Mouse (Mus musculus): ENCODE data around the gene Kcnj4.

Gene Kcnj4

DNA sequence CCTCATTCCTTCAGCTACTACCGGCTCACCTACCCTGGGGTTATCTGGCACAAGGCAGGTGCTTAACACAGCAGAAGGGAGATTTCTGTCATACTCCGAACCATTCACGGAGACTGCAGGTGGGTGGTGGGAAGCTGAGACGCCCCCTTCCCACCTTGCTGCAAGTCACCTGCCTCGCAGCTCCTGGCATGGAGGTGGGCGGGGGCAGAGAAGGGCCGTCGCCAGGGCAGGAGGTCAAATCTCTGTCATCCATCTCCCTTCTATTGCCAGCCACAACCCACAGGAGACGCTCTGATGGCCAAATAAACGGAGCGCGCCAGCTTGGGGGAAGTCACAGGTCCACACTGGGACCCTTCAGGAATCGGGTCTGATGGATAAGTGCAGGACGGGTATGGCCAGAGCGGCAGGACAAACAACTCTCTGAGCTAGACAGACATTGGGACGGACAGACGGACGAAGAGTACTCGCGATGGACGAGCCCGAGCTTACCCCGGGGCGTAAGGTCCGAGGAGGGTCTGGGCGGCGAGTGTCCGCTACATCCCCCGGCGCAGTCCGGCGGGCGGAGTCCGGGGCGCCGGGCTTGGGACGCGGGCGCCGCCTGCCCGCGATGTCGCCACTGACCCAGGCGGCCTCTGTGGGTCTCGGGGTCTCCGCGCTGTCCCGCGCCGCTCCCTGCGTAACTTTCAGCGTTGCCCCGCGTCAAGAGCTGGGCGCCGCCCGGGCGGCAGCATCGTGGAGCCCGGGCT lies at the start of gene Kcnj4:
TSS of gene Kcnj4 (minus strand) at position 535 of the 746 bp plus-strand sequence.
- no peak for DNase-seq

DNA sequence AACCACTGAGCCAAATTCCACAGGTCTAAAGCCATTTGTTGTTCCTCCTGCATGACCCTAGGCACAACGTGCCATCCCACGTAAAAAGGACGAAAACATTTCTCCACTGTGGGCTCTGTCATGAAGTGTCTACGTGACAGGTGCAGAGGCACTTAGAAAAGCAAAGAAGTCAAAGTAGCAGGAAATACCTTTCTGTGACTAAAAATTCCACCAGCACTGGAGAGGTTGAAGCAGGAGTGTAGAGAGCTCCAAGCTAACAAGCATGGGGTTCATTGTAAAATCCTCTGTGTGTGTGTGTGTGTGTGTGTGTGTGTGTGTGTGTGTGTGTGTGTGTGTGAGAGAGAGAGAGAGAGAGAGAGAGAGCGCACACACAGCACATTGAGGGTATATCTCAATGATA lies 47.5 kb upstream of the Kcnj4 start:
- no peak for DNase-seq

DNA sequence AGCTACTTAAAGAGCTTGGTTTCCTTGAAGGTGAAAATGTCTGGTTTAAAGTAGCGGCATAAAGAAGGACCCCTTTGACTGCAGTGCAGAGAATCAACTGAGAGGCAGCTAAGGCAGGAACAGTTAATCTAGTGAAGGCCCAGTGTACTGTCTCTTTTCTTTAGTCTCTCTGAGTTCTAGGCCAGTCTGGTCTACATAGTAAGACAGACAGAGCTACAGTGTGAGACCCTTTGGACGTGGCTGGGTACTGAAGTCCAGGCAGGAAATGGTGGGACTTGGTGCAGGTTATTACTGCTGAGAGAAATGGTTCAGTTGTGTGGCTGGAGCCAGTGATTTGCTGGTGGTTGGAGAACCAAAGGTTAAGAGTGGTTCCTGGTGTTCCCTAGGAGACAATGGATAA lies 43.2 kb upstream of the Kcnj4 start:
- DNase-seq, result no peak

DNA sequence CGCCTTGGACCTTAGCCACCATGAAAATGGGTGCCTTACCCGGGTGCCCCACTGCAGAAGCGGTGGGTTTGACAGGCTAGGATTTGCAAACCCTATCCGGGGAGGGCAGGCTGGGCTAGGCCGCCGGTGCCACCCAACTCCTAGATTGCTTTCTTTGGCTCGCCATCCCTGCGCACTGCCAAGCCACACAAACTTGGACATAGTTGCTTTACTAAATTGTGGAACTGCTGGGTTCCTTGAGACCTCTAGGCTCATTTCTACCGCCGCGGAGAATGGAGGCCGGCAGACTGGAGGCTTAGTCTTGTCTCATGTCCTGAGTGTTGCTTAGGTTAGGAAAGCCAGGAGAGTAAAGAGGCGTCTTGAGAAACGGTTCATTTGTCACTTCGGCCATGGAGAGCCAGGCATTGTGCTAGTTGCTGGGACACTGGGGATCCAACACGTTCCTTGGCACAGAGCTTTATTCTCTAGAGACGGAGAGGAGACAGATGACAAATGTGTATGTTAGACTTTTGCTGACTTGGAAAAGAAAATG lies 42.3 kb upstream of the Kcnj4 start:
- DNase-seq, result no peak

DNA sequence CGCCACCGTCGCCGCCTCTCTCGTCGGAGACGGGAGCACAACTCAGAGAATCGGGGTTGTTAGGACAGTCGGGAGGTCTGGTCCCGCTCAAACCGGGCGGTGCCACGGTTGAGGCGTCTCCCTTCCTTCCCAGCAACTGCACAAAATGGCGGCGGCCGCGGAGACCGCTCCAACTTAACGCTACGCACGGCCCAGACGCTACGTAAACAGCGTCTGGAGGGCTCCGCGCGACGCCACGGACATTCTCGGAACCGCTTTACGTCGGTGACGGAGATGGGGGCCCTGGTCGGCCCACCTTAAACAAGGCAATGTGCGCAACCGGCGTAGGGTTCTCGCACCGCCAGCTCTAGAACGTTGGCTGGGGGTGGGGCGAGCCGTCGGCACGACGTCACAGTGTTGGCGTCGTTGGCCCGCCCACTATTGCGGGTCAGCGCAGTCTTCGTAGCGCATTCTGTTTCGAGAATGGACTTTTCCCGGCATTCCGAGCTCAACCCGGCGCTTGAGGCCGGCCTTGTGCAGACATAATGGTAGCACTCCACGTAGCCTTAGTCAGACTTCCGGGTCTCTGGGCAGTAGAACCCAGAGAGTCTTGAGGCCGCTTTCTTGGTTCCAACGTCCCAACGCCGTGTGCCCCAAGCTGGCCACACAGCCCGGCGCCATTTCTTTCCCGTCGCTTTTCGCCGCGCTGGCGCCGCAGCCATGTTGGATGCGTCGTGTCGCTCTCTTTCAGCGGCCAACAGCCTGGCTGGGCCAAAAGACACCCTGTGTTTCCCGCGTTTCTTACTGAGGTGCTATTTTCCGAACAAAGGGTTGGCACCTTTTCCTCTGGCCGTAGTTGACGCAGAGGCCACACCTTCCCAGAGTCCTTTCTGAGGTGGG lies 41.6 kb upstream of the Kcnj4 start, which contains the start of gene Ddx17:
TSS of gene Ddx17 (minus strand) at position 332 of the 879 bp plus-strand sequence.
- peak; percentile 99 for DNase-seq

DNA sequence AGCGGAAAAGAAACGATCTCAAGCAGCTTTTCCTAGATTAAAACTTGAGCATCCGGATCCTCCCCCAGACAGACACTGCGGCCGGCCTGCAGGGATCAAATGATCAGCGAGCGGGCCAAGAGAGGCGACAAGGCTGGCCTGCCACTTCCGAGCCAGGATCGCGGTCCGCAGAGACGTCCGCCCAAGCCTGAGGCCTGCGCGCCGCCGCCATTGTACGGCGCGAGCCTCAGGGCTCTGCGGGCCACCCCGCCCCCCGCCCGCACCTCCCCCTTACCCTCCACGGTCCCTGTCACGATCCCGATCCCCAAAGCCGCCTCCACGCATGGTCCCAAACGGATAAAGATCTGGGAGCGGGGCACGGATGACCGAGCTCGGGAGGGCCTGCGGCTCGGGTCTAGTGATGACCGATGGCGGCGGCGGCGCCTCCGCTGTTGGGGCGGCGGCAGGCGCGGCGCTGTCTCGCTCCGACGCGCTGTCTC lies 40.9 kb upstream of the Kcnj4 start:
- no peak for DNase-seq

DNA sequence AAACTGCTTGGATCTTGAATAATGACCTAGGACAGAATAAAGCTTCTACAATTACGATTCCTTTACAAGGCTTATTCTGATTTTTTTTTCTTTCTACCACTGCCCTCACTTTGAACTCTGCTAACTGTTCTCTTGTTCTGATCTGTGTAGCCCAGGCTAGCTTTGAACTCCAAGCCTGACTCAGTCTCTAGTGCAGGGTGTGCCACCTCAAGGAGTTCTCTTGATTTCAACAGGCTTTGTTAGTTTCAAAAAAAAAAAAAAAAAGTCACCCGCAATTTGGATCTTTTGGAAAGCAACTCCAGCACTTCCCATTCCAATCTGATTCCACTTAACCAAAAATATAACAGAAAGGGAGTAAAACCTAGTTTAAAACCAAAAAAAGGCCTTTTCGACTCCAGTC lies 40.5 kb upstream of the Kcnj4 start:
- no peak for DNase-seq

DNA sequence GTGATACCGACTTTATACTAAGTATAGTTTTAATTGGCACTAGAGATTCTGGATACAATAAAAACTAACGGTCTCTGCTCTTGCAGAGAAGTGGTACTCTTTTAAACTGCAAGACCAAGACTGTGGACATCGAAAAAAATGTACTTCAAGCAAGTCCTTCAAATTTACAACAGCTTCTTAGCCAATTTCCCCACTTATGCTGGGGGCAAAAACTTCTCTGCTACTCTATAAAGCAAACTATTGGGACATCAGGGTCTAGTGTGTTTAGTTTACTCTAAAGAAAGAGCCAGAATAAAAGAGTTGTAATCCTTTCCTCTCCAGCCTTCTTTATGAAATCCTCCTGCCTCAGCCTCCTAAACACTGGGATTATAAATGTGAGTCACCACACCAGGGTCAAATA lies 38.9 kb upstream of the Kcnj4 start:
- DNase-seq, result no peak

DNA sequence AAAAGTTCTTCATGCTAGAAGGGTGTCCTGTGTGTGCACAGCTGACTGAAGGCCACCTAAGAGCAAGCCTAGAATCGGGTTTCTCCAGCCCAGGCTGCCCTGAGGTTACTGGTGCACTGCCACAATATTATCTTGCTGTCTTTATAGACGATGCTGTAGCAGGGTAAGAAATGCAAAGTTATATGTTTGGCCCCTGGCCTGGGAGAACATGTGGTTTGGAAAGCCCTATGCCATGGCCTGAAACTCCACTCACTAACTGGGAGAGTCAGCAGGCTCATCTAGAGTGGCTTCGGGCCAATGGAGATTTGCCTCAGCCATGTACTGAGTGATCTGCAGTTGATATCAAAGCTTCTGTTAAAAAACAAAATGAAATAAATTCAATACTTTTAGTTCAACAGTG lies 28.8 kb upstream of the Kcnj4 start:
- DNase-seq, result no peak

DNA sequence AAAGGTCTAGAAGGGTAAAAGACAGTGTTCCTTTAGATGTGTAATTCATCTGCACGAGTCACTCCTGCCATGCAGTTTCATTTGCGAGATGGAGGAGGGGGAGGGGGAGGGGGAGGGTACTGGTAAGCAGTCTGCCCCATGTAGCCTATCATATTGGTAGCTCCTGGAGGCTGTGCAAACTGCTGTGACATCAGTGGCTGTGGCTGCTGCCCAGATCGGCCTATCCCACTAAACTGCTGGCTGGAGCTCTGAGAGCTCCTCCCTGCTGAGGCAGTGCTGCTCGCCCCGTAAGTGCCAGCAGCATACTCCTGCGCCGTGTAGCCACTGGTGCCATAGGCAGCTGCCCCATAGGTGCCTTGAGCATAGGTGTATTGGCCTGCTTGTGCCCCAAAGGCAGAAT lies 24.9 kb upstream of the Kcnj4 start:
- no peak for DNase-seq

DNA sequence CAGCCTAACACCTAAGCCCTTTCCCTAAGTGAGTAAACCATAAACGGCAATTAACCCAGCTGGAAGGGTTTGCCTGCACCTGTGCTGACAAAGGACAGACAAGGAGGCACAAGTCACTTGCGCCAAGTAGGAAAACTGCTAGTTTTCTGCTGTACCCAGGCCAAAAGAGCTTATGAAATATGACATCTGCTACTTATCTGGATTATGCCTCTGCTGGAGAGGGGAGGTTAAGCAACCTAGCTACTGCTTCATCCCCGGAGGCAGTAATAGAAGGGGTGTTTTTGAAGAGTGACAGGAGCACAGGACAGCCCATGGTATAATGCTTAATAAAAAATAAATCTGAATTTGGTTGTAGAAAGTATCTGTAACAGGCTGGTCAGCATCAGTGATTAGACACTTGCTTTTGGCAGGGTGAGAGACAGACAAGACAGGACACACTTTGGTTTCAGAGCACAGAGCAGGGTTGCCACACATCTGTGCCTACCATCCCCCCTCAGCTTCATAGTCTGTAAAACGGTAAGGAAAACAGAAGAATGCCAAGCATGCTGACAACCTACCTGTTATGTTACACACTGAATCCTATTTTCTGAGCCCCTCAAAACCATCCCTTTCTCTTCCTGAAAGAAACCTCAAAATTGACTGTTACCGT lies 23.1 kb upstream of the Kcnj4 start:
- no peak for DNase-seq

DNA sequence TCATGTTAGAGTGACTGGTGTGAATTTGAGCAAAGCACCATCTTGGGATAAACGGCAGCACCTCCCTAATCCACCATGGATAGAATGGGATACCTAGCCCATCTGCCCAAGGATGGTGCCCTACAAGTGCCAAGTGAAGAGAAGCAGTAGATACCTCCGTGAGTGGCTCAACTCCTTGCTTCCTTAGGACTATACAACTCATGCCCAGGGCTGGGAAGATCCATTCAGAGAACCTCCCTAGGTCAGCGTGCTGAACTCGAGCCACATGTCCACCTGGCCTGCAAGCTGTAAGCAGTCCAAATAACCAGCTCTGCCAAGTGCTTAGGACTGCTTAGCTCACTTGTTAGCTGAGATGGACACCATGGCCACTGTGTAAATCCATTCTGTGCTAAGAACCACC lies 22.2 kb upstream of the Kcnj4 start:
- no peak for DNase-seq

DNA sequence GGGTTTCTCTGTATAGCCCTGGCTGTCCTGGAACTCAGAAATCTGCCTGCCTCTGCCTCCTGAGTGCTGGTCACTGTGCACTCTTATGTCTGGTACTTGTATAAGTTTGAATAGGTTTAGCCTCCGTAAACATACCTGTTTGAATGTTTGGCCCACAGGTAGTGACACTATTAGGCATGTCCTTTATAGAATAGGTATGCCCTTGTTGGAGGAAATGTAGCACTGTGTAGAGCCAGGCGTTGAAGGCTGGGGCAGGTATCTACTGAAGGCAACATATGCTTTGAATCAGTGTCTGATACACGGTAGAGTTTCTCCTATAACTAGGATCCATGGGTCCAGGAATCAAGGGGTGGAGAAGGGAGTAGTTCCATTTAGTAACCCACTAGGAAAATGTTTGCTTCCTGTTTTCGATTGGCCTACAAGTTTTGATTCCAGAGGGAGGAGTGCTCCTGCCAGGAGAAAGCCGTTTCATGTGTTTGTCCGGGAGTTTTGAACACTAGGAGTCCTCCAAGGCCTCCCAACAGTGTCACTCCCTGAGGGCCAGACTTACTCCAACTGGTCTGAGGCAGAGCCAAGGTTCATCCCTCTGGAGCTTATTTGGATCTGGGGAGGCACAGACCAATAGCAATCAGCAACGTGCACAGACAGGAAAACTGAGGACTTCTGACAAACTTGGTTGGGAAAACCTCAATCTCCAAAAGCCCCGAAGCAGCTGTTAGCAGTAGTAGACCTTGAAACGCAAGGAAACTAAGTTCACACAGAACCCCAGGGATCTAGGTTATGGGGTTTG lies 21.1 kb upstream of the Kcnj4 start:
- DNase-seq, result no peak

DNA sequence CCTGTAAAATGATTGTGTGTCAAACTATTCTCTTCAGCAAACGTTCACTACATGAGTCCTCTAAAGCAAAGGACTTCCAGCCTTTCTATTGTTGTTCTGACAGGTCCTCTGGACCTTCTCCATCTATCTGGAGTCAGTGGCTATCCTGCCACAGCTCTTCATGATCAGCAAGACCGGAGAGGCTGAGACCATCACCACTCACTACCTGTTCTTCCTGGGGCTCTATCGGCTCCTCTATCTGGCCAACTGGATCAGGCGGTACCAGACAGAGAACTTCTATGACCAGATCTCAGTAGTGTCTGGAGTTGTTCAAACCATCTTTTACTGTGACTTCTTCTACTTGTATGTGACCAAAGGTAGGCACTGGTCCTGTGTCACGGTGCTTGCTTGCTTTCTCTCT lies 20.5 kb upstream of the Kcnj4 start:
- no peak for DNase-seq

DNA sequence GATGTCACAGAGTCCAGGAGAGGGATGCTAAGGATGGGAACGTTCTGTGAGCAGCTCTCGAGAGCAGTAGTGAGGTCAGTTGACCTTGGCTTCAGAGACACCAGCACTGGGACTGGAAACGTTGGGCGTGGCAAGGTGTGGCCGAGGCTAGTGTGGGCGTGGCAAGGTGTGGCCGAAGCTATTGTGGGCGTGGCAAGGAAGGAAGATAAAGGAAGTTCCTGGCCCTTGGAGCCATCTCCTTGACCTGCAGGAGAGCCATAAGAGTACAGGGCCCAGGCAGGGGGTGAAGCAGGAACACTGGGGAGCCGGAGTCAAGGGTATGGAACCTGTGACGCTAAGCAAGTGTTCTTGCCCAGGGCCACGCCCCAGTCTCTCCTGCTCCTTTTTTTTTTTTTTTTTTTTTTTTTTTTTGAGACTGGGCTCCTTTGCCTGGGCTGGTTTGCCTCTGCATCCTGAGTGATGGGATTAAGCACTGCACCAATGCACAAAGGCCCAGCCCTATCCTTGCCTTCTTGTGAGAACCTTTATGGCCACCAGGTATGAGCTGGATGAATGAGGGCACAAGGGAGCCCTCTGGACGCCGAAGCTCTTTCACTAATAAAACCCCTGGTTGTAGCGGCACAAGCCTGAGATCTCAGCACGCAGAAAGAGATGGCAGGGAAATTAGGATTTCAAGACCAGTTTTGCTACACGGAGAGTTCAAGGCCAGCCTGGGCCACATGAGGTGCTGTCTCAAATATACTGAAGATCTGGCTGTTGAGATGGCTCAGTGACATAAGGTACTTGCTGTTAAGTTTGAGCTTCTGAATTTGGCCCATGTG lies 14.6 kb upstream of the Kcnj4 start:
- no peak for DNase-seq

DNA sequence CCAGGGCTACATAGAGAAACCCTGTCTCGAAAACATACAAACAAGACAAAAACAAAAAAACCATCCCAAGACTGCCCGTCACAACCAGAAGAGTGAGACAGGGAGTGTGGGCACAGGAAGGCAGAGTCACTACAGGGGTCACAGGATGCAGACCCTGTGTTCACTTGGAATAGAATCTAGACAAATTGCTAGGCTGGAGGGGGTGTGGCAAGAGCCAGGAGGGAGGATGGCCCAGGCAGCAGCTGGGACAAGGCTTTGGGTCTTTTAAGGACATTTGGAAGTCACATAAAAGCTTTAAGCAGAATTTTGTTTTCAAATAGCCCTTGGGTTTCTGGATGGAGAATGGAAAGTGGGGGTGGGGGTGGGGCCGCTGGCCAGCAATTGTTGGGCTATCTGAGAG lies 13.5 kb upstream of the Kcnj4 start:
- no peak for DNase-seq

DNA sequence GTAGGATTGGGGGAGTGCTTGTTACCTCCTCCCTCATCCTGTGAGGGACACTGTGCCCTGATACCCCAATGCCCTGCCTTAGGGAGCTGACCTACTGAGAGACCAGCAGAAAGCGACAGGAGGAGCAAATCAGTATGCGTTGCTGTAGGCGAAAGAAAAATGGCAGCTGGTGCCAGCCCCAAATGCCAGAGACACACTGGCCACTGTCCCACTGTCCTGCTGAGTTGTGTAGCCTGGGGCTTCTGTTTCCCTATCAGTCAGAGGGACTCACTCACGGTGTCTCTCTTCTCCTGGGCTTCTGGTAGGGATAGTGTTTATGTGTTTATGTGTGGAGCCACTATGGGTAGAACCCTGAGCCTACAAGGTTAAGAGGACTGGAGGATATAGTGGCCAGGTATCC lies 12.7 kb upstream of the Kcnj4 start:
- no peak for DNase-seq

DNA sequence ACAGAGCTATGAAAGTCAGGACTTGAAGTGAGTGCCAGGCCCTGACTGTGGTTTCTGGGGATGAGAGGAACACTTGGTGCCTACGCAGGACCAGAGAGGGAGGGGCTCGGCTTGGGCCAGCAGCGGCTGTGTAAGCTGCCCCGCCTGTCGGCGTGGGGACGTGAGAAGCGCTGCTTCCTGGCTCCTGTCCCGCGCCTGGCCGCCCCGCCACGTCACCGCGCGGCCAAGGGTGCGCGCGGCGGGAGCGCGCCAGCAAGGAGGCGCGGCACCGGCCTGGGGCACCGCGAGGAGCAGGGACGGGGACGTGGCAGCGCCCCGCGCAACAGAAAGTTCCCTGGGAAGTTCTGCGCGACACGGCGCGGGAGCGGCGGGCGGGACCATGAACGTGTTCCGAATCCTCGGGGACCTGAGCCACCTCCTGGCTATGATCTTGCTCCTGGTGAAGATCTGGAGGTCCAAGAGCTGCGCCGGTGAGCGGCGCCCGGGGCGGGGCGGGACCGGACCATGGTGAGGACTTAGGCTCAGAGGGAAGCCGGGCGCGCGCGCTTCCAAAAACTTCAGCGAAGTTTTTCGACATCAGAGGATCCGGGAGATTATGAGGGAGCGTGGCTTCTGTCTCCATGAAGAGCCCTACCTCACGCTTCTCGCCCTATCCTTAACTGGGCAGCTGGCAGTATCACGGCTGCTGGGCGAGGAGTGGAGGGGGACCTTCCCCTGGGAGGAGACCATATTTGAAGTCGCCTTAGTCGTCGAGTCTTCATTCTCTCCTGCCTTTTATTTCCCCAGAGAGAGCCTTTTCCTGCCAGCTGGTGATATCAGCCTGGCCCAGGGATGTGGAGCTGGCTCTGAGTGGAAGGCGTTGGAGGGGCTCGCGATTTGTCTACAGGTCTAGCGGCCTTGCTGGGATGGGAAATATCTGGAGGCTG lies 11.4 kb upstream of the Kcnj4 start, which contains the start of gene Kdelr3:
TSS of gene Kdelr3 (plus strand) at position 241 of the 926 bp plus-strand sequence.
- DNase-seq, result peak; percentile 63

DNA sequence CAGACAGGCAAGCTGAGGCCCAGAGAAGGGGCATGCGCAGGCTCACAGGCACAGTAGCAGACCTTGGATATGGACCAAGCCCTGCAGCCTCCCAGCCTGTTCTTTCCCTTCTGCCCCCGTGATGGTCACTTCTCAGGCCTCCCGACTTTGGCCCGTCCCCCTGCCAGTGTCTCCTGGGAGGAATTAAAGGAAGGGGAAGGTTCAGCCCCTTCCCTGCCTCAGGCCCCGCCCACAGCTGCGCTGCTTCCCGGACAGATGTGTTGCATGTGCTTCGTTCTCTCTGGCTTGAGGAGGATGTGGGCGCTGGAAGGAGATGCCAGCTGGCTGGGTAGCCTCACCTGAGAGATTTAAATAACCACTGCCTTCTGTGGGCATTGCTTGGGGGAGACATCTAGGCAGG lies 8.9 kb upstream of the Kcnj4 start:
- DNase-seq, result no peak
